Mouse (Mus musculus): ENCODE measurements around the gene Ece2.
A peak's percentile ranks its signal among the peaks of the same experiment; 100 is the strongest.

Gene Ece2

GRCm38 (mm10) chr16:20629731-20630634, at the start of gene Ece2:
TSS of gene Ece2 (plus strand) at chr16:20629828.
- peak; percentile 45 for DNase-seq (ENCODE audit: inconsistent ontology term)

- no peak for DNase-seq (ENCODE audit: inconsistent ontology term)
Measured at GRCm38 (mm10) chr16:20589366-20589938, 40.2 kb upstream of the Ece2 start, which contains the start of gene Vwa5b2. TSS of gene Vwa5b2 (plus strand) at chr16:20589471.

GRCm38 (mm10) chr16:20589939-20590679, 39.5 kb upstream of the Ece2 start:
- DNase-seq (ENCODE audit: inconsistent ontology term): peak; percentile 46

GRCm38 (mm10) chr16:20590680-20591038, 39.0 kb upstream of the Ece2 start:
- DNase-seq (ENCODE audit: inconsistent ontology term): no peak

GRCm38 (mm10) chr16:20591076-20591705, 38.4 kb upstream of the Ece2 start:
- no peak for DNase-seq (ENCODE audit: inconsistent ontology term)

- no peak for DNase-seq (ENCODE audit: inconsistent ontology term)
Measured at GRCm38 (mm10) chr16:20595060-20595673, 34.5 kb upstream of the Ece2 start.

- no peak for DNase-seq (ENCODE audit: inconsistent ontology term)
Measured at GRCm38 (mm10) chr16:20595737-20596136, 33.9 kb upstream of the Ece2 start.

GRCm38 (mm10) chr16:20596687-20597441, 32.8 kb upstream of the Ece2 start:
- no peak for DNase-seq (ENCODE audit: inconsistent ontology term)

GRCm38 (mm10) chr16:20600511-20600910, 29.1 kb upstream of the Ece2 start:
- no peak for DNase-seq (ENCODE audit: inconsistent ontology term)

GRCm38 (mm10) chr16:20604705-20605104, 24.9 kb upstream of the Ece2 start:
- DNase-seq (ENCODE audit: inconsistent ontology term): no peak

- DNase-seq (ENCODE audit: inconsistent ontology term): peak; percentile 84
Measured at GRCm38 (mm10) chr16:20610501-20611356, 18.9 kb upstream of the Ece2 start.

GRCm38 (mm10) chr16:20611357-20612227, 18.0 kb upstream of the Ece2 start, which contains the start of the genes Eef1akmt4, Gm49333 and Alg3:
TSS of gene Eef1akmt4 (plus strand) at chr16:20611593.
TSS of gene Gm49333 (plus strand) at chr16:20611610.
TSS of gene Alg3 (minus strand) at chr16:20611735.
- DNase-seq (ENCODE audit: inconsistent ontology term): peak; percentile 92

GRCm38 (mm10) chr16:20619541-20620398, 9.9 kb upstream of the Ece2 start:
- DNase-seq (ENCODE audit: inconsistent ontology term): peak; percentile 52

GRCm38 (mm10) chr16:20620399-20620735, 9.3 kb upstream of the Ece2 start:
- peak; percentile 24 for DNase-seq (ENCODE audit: inconsistent ontology term)

- peak; percentile 59 for DNase-seq (ENCODE audit: inconsistent ontology term)
Measured at GRCm38 (mm10) chr16:20620751-20621190, 8.9 kb upstream of the Ece2 start.

- DNase-seq (ENCODE audit: inconsistent ontology term): peak; percentile 62
Measured at GRCm38 (mm10) chr16:20621191-20621990, 8.2 kb upstream of the Ece2 start, which contains the start of gene Camk2n2. TSS of gene Camk2n2 (minus strand) at chr16:20621287.

Data from Muller cell, postnatal 12 days (primary cell).